Mouse (Mus musculus) midbrain, embryonic 11.5 days (tissue): ENCODE measurements around the gene Pfdn5. TPM values are rescaled to one million over a fixed set of nuclear protein-coding genes. Genes with fewer than 3 reads are reported as not detected.
A peak's percentile ranks its signal among the peaks of the same experiment; 100 is the strongest.

Experiments
- ATAC-seq: fragments of 200-750 bp; cut with Nextera tagmentation; 2 replicates; pipeline ENCODE4 v1.8.0; 2017; ENCODE audit warnings: moderate TSS enrichment, moderate library complexity; ENCODE audit not compliant: low FRiP score
- DNase-seq: peaks from one replicate; pipeline ENCODE4 v3.0.0; 2015; ENCODE audit warnings: low spot score; ENCODE audit errors: missing footprints
- H3K27ac ChIP-seq: fragments of 300-500 bp; sonication (generic); 2 replicates; pipeline ENCODE4 v1.5.1; 2014; ENCODE audit warnings: low read depth, low read length
- H3K27me3 ChIP-seq: fragments of 300-500 bp; sonication (generic); 2 replicates; pipeline ENCODE4 v1.6.1; 2014; ENCODE audit warnings: mild to moderate bottlenecking, low read length, moderate library complexity, mixed read lengths; ENCODE audit not compliant: control insufficient read depth, insufficient read depth
- H3K36me3 ChIP-seq: fragments of 300-500 bp; sonication (generic); 2 replicates; pipeline ENCODE4 v1.6.1; 2014; ENCODE audit warnings: mild to moderate bottlenecking, low read length, moderate library complexity, mixed read lengths; ENCODE audit not compliant: control insufficient read depth, insufficient read depth
- H3K4me1 ChIP-seq: fragments of 300-500 bp; sonication (generic); 2 replicates; pipeline ENCODE4 v1.6.1; 2014; ENCODE audit warnings: low read length; ENCODE audit not compliant: control insufficient read depth, insufficient read depth
- H3K4me2 ChIP-seq: fragments of 300-500 bp; sonication (generic); 2 replicates; pipeline ENCODE4 v1.6.1; 2014; ENCODE audit warnings: mild to moderate bottlenecking, moderate library complexity
- H3K4me3 ChIP-seq: fragments of 300-500 bp; sonication (generic); 2 replicates; pipeline ENCODE4 v1.5.1; 2014; ENCODE audit warnings: low read depth, low read length
- H3K9ac ChIP-seq: fragments of 300-500 bp; sonication (generic); 2 replicates; pipeline ENCODE4 v1.6.1; 2014; ENCODE audit warnings: low read length
- H3K9me3 ChIP-seq: fragments of 300-500 bp; sonication (generic); 2 replicates; pipeline ENCODE4 v1.6.1; 2016; ENCODE audit warnings: low read length; ENCODE audit not compliant: control insufficient read depth
- WGBS: fragments of 180-500 bp; shearing (Covaris S2); extraction: QIAGEN DNeasy Blood & Tissue Kit; methylation state at CpG from one replicate; pipeline ENCODE4 v1.1.7; 2014; 5-methylcytosine and 5-hydroxymethylcytosine counted together
- polyA plus RNA-seq: library from polyadenylated mRNA; unstranded; fragments of >200 nt; fragmentation: Nextera tagmentation; extraction: Ambion mirVana; gene quantifications from 2 replicates; pipeline ENCODE4 v1.2.1, GENCODE M21; 2014

The Pfdn5 gene
- polyA plus RNA-seq, 1 experiment from 2014 or later, result 404 TPM

- no peak overlapping the region for H3K4me2 ChIP-seq
- H3K36me3 ChIP-seq, result peaks cover 10% of the 10 kb centered on the region
- H3K4me1 ChIP-seq, result peaks cover 7% of the 10 kb centered on the region
- H3K9ac ChIP-seq, result no peak overlapping the region
- no peaks in the 10 kb centered on the region for H3K9me3 ChIP-seq
- H3K27ac ChIP-seq, result no peak overlapping the region
- WGBS, result 92% methylated on average over 4 of the region's 4 CpGs
- H3K27me3 ChIP-seq, result no peaks in the 10 kb centered on the region
- H3K4me3 ChIP-seq, result no peak overlapping the region
- ATAC-seq (no peak), DNase-seq (no peak)
Measured at GRCm38 (mm10) chr15:102346444-102346843, 20.5 kb downstream of the Pfdn5 start.

- Histone ChIP-seq H3K27ac (peak within 1 kb of the TSS; percentile 53), H3K9ac (peak within 1 kb of the TSS; percentile 89), H3K4me2 (peak within 1 kb of the TSS; percentile 88), H3K4me3 (peak within 1 kb of the TSS; percentile 84), H3K27me3 (no peaks in the 10 kb centered on the region), H3K36me3 (peaks cover 7% of the 10 kb centered on the region), H3K9me3 (no peaks in the 10 kb centered on the region), H3K4me1 (peaks cover 11% of the 10 kb centered on the region)
- under 1% methylated on average over 56 of the region's 56 CpGs for WGBS
- peak; percentile 100 for DNase-seq
- peak; percentile 88 for ATAC-seq
Measured at GRCm38 (mm10) chr15:102350138-102350941, 24.4 kb downstream of the Pfdn5 start, which contains the start of gene Aaas. Gene Aaas, minus strand, starts transcription at chr15:102350771.

- Histone ChIP-seq H3K4me2 (peak overlapping the region; percentile 88), H3K9me3 (no peaks in the 10 kb centered on the region), H3K36me3 (peaks cover 5% of the 10 kb centered on the region), H3K27me3 (no peaks in the 10 kb centered on the region; the same call in 1 of the 2 replicates), H3K27ac (no peak overlapping the region), H3K9ac (peak overlapping the region; percentile 89), H3K4me3 (peak overlapping the region; percentile 84), H3K4me1 (peaks cover 14% of the 10 kb centered on the region)
- ATAC-seq (no peak; the same call in 1 of the 2 replicates), DNase-seq (no peak)
- 10% methylated on average over 11 of the region's 11 CpGs for WGBS
Measured at GRCm38 (mm10) chr15:102350942-102351291, 25.0 kb downstream of the Pfdn5 start.

- no peak for ATAC-seq
- no peak for DNase-seq
- peaks cover 6% of the 10 kb centered on the region; the same call in 1 of the 2 replicates for H3K27me3 ChIP-seq
- H3K4me1 ChIP-seq, result peaks cover 23% of the 10 kb centered on the region
- no peaks in the 10 kb centered on the region for H3K36me3 ChIP-seq
- H3K9ac ChIP-seq, result no peak overlapping the region
- H3K4me2 ChIP-seq, result no peak overlapping the region
- H3K4me3 ChIP-seq, result no peak overlapping the region
- no peaks in the 10 kb centered on the region for H3K9me3 ChIP-seq
- WGBS, result 65% methylated on average over 2 of the region's 2 CpGs
- no peak overlapping the region for H3K27ac ChIP-seq
Measured at GRCm38 (mm10) chr15:102352177-102352576, 26.3 kb downstream of the Pfdn5 start.

- H3K4me1 ChIP-seq, result peaks cover 33% of the 10 kb centered on the region
Measured at GRCm38 (mm10) chr15:102353986-102354385, 28.1 kb downstream of the Pfdn5 start.

GRCm38 (mm10) chr15:102355134-102355870, 29.4 kb downstream of the Pfdn5 start:
- H3K27me3 ChIP-seq, result peaks cover 27% of the 10 kb centered on the region
- H3K9me3 ChIP-seq, result no peaks in the 10 kb centered on the region
- H3K27ac ChIP-seq, result peak overlapping the region; percentile 70
- H3K36me3 ChIP-seq, result no peaks in the 10 kb centered on the region
- peak overlapping the region; percentile 96 for H3K4me2 ChIP-seq
- DNase-seq (peak; percentile 98), ATAC-seq (peak; percentile 68)
- H3K9ac ChIP-seq, result peak overlapping the region; percentile 86
- H3K4me3 ChIP-seq, result peak overlapping the region; percentile 51
- H3K4me1 ChIP-seq, result peaks cover 28% of the 10 kb centered on the region
- WGBS, result under 1% methylated on average over 45 of the region's 49 CpGs

More at GRCm38 (mm10) chr15:102353986-102354385, 28.1 kb downstream of the Pfdn5 start:
- no peak for ATAC-seq
- no peak overlapping the region for H3K4me3 ChIP-seq
- no peak overlapping the region for H3K4me2 ChIP-seq
- H3K27ac ChIP-seq, result no peak overlapping the region
- DNase-seq, result no peak
- peaks cover 24% of the 10 kb centered on the region for H3K27me3 ChIP-seq
- 79% methylated on average over 2 of the region's 2 CpGs for WGBS
- no peak overlapping the region for H3K9ac ChIP-seq
- no peaks in the 10 kb centered on the region for H3K36me3 ChIP-seq
- no peaks in the 10 kb centered on the region for H3K9me3 ChIP-seq

- peaks cover 27% of the 10 kb centered on the region for H3K27me3 ChIP-seq
- peak overlapping the region; percentile 51 for H3K4me3 ChIP-seq
- peak overlapping the region; percentile 86 for H3K9ac ChIP-seq
- DNase-seq, result peak; percentile 96
- peak overlapping the region; percentile 96 for H3K4me2 ChIP-seq
- WGBS, result under 1% methylated on average over 38 of the region's 38 CpGs
- no peaks in the 10 kb centered on the region for H3K9me3 ChIP-seq
- ATAC-seq, result peak; percentile 75
- no peaks in the 10 kb centered on the region for H3K36me3 ChIP-seq
- peaks cover 28% of the 10 kb centered on the region for H3K4me1 ChIP-seq
- peak overlapping the region; percentile 70 for H3K27ac ChIP-seq
Measured at GRCm38 (mm10) chr15:102355871-102356441, 30.0 kb downstream of the Pfdn5 start.

GRCm38 (mm10) chr15:102356501-102357325, 30.8 kb downstream of the Pfdn5 start:
- DNase-seq (peak; percentile 95), ATAC-seq (no peak)
- Histone ChIP-seq H3K4me1 (peaks cover 28% of the 10 kb centered on the region), H3K36me3 (no peaks in the 10 kb centered on the region), H3K4me2 (peak overlapping the region; percentile 96), H3K27me3 (peaks cover 27% of the 10 kb centered on the region), H3K27ac (no peak overlapping the region), H3K9ac (peak overlapping the region; percentile 86), H3K4me3 (peak overlapping the region; percentile 51), H3K9me3 (no peaks in the 10 kb centered on the region)
- 12% methylated on average over 16 of the region's 16 CpGs for WGBS
